Mouse (Mus musculus): Measurements from ENCODE around the gene Acap2. TPM values are rescaled to one million over a fixed set of nuclear protein-coding genes. Genes with fewer than 3 reads are reported as not detected.

Acap2 gene
- polyA plus RNA-seq, 1 experiment = 0.18 TPM

- Histone ChIP-seq H3K9me3 (ENCODE audit: control insufficient read depth, low read length) (peaks cover 6% of the 10 kb centered on the region), H3K4me1 (ENCODE audit: control insufficient read depth) (peaks cover 4% of the 10 kb centered on the region), H3K36me3 (ENCODE audit: control insufficient read depth) (no peaks in the 10 kb centered on the region)
These were observed 33.8 kb downstream of the Acap2 start for GRCm38 (mm10) chr16:31167017-31167887.

GRCm38 (mm10) chr16:31165907-31166306, 35.1 kb downstream of the Acap2 start:
- TF ChIP-seq TAL1 (IDR thresholded peaks at IDR 0.05; ENCODE audit: low read length) = no peak
- no peak for TF ChIP-seq GATA1 (IDR thresholded peaks at IDR 0.05; ENCODE audit: low read length)
- Histone ChIP-seq H3K4me1 (ENCODE audit: control insufficient read depth) (peaks cover 4% of the 10 kb centered on the region), H3K9me3 (ENCODE audit: control insufficient read depth, low read length) (peaks cover 7% of the 10 kb centered on the region), H3K36me3 (ENCODE audit: control insufficient read depth) (no peaks in the 10 kb centered on the region), H3K27me3 (ENCODE audit: control insufficient read depth) (no peaks in the 10 kb centered on the region), H3K4me3 (replicated peaks) (no peak overlapping the region)

More at GRCm38 (mm10) chr16:31167017-31167887, 33.8 kb downstream of the Acap2 start:
- Histone ChIP-seq H3K4me3 (replicated peaks) (no peak overlapping the region), H3K27me3 (ENCODE audit: control insufficient read depth) (no peaks in the 10 kb centered on the region)
- TF ChIP-seq GATA1 (IDR thresholded peaks at IDR 0.05; ENCODE audit: low read length) (no peak), TAL1 (IDR thresholded peaks at IDR 0.05; ENCODE audit: low read length) (no peak)

GRCm38 (mm10) chr16:31165467-31165866, 35.6 kb downstream of the Acap2 start:
- peaks cover 4% of the 10 kb centered on the region for H3K4me1 ChIP-seq (ENCODE audit: control insufficient read depth)
- H3K9me3 ChIP-seq (ENCODE audit: control insufficient read depth, low read length) = peaks cover 7% of the 10 kb centered on the region
- H3K36me3 ChIP-seq (ENCODE audit: control insufficient read depth) = no peaks in the 10 kb centered on the region
- H3K27me3 ChIP-seq (ENCODE audit: control insufficient read depth) = no peaks in the 10 kb centered on the region
- TF ChIP-seq GATA1 (IDR thresholded peaks at IDR 0.05; ENCODE audit: low read length) = no peak
- no peak for TF ChIP-seq TAL1 (IDR thresholded peaks at IDR 0.05; ENCODE audit: low read length)
- no peak overlapping the region for H3K4me3 ChIP-seq (replicated peaks)

GRCm38 (mm10) chr16:31164125-31164524, 36.9 kb downstream of the Acap2 start:
- H3K36me3 ChIP-seq (ENCODE audit: control insufficient read depth) = peaks cover 4% of the 10 kb centered on the region
- no peak for TF ChIP-seq GATA1 (IDR thresholded peaks at IDR 0.05; ENCODE audit: low read length)
- TF ChIP-seq TAL1 (IDR thresholded peaks at IDR 0.05; ENCODE audit: low read length) = no peak
- no peak overlapping the region for H3K4me3 ChIP-seq (replicated peaks)
- H3K27me3 ChIP-seq (ENCODE audit: control insufficient read depth) = no peaks in the 10 kb centered on the region
- H3K4me1 ChIP-seq (ENCODE audit: control insufficient read depth) = peaks cover 4% of the 10 kb centered on the region
- peaks cover 8% of the 10 kb centered on the region for H3K9me3 ChIP-seq (ENCODE audit: control insufficient read depth, low read length)

GRCm38 (mm10) chr16:31160486-31160885, 40.6 kb downstream of the Acap2 start:
- peaks cover 38% of the 10 kb centered on the region for H3K9me3 ChIP-seq (ENCODE audit: control insufficient read depth, low read length)
- no peaks in the 10 kb centered on the region for H3K27me3 ChIP-seq (ENCODE audit: control insufficient read depth)
- no peaks in the 10 kb centered on the region for H3K4me1 ChIP-seq (ENCODE audit: control insufficient read depth)
- no peak overlapping the region for H3K4me3 ChIP-seq (replicated peaks)
- H3K36me3 ChIP-seq (ENCODE audit: control insufficient read depth) = peaks cover 25% of the 10 kb centered on the region
- TF ChIP-seq TAL1 (IDR thresholded peaks at IDR 0.05; ENCODE audit: low read length) (no peak), GATA1 (IDR thresholded peaks at IDR 0.05; ENCODE audit: low read length) (no peak)

GRCm38 (mm10) chr16:31159491-31159890, 41.6 kb downstream of the Acap2 start:
- peaks cover 45% of the 10 kb centered on the region for H3K9me3 ChIP-seq (ENCODE audit: control insufficient read depth, low read length)
- no peak overlapping the region for H3K4me3 ChIP-seq (replicated peaks)
- TF ChIP-seq GATA1 (IDR thresholded peaks at IDR 0.05; ENCODE audit: low read length) = no peak
- no peak for TF ChIP-seq TAL1 (IDR thresholded peaks at IDR 0.05; ENCODE audit: low read length)
- no peaks in the 10 kb centered on the region for H3K27me3 ChIP-seq (ENCODE audit: control insufficient read depth)
- no peaks in the 10 kb centered on the region for H3K4me1 ChIP-seq (ENCODE audit: control insufficient read depth)
- H3K36me3 ChIP-seq (ENCODE audit: control insufficient read depth) = peaks cover 32% of the 10 kb centered on the region

- Histone ChIP-seq H3K4me3 (replicated peaks) (no peak overlapping the region), H3K4me1 (ENCODE audit: control insufficient read depth) (no peaks in the 10 kb centered on the region), H3K36me3 (ENCODE audit: control insufficient read depth) (peaks cover 8% of the 10 kb centered on the region), H3K9me3 (ENCODE audit: control insufficient read depth, low read length) (peaks cover 1% of the 10 kb centered on the region), H3K27me3 (ENCODE audit: control insufficient read depth) (no peaks in the 10 kb centered on the region)
- TF ChIP-seq GATA1 (IDR thresholded peaks at IDR 0.05; ENCODE audit: low read length) (no peak), TAL1 (IDR thresholded peaks at IDR 0.05; ENCODE audit: low read length) (no peak)
These were observed 51.2 kb downstream of the Acap2 start for GRCm38 (mm10) chr16:31149841-31150240.

- H3K9me3 ChIP-seq (ENCODE audit: control insufficient read depth, low read length) = no peaks in the 10 kb centered on the region; the same call in 1 of the 2 replicates
These were observed 52.2 kb downstream of the Acap2 start for GRCm38 (mm10) chr16:31148891-31149290.

GRCm38 (mm10) chr16:31147766-31148165, 53.3 kb downstream of the Acap2 start:
- peaks cover 2% of the 10 kb centered on the region; the same call in 1 of the 2 replicates for H3K36me3 ChIP-seq (ENCODE audit: control insufficient read depth)
- no peaks in the 10 kb centered on the region for H3K4me1 ChIP-seq (ENCODE audit: control insufficient read depth)
- H3K4me3 ChIP-seq (replicated peaks) = no peak overlapping the region
- no peaks in the 10 kb centered on the region for H3K9me3 ChIP-seq (ENCODE audit: control insufficient read depth, low read length)
- no peak for TF ChIP-seq GATA1 (IDR thresholded peaks at IDR 0.05; ENCODE audit: low read length)
- no peak for TF ChIP-seq TAL1 (IDR thresholded peaks at IDR 0.05; ENCODE audit: low read length)
- no peaks in the 10 kb centered on the region for H3K27me3 ChIP-seq (ENCODE audit: control insufficient read depth)

More at GRCm38 (mm10) chr16:31148891-31149290, 52.2 kb downstream of the Acap2 start:
- TF ChIP-seq TAL1 (IDR thresholded peaks at IDR 0.05; ENCODE audit: low read length) (no peak), GATA1 (IDR thresholded peaks at IDR 0.05; ENCODE audit: low read length) (no peak)
- no peaks in the 10 kb centered on the region for H3K27me3 ChIP-seq (ENCODE audit: control insufficient read depth)
- no peak overlapping the region for H3K4me3 ChIP-seq (replicated peaks)
- H3K4me1 ChIP-seq (ENCODE audit: control insufficient read depth) = no peaks in the 10 kb centered on the region
- H3K36me3 ChIP-seq (ENCODE audit: control insufficient read depth) = peaks cover 5% of the 10 kb centered on the region
